Mouse (Mus musculus) macrophage (primary cell): ENCODE measurements around the gene Stard13. TPM values are rescaled to one million over a fixed set of nuclear protein-coding genes. Genes with fewer than 3 reads are reported as not detected.

Experiments
- H3K27ac ChIP-seq: fragments of 350-480 bp; formaldehyde crosslinking; 2 replicates; pipeline ENCODE4 v1.9.0; 2021
- H3K36me3 ChIP-seq: fragments of 350-480 bp; formaldehyde crosslinking; 2 replicates; pipeline ENCODE4 v1.9.0; 2021; ENCODE audit errors: inconsistent target
- H3K4me3 ChIP-seq: fragments of 350-480 bp; formaldehyde crosslinking; 2 replicates; pipeline ENCODE4 v1.9.0; 2021; ENCODE audit errors: inconsistent target
- H3K79me2 ChIP-seq: fragments of 350-480 bp; formaldehyde crosslinking; 2 replicates; pipeline ENCODE4 v1.9.0; 2021; ENCODE audit errors: inconsistent target
- WGBS: methylation state at CpG from one replicate; pipeline ENCODE4 v1.1.7; 2026; ENCODE audit warnings: inconsistent platforms; ENCODE audit not compliant: missing documents; 5-methylcytosine and 5-hydroxymethylcytosine counted together
- polyA plus RNA-seq: library from polyadenylated mRNA; stranded (reverse); fragments of 250-400 nt; gene quantifications from 3 replicates; pipeline ENCODE4 v1.2.4, GENCODE M21; 2018; ENCODE audit warnings: inconsistent platforms
- total RNA-seq, 78 experiments: library from RNA; depleted of rRNA; stranded (reverse); fragments of 250-400 nt; gene quantifications; 1 replicate in 9 of 78; 2 replicates in 24 of 78; 3 replicates in 43 of 78; 4 replicates in 2 of 78; pipeline ENCODE4 v1.2.4; 2018; ENCODE audit warnings: inconsistent platforms in 56 of 78

The Stard13 gene
- 1 to 10 TPM in 8 of 26 experiments, under 1 TPM in 9, not detected in 9; 0.23 to 5.1 (median 0.86) TPM for total RNA-seq (2018; cell fraction: chromatin; rRNA removed)
- under 1 TPM in 22 of 26 experiments, not detected in 4; 0.03 to 0.25 (median 0.08) TPM for total RNA-seq (2018; cell fraction: cytosol; rRNA removed)
- total RNA-seq (2018; cell fraction: nucleus; rRNA removed), result 1 to 10 TPM in 3 of 26 experiments, under 1 TPM in 13, not detected in 10; 0.06 to 1.6 (median 0.36) TPM
- polyA plus RNA-seq, result 0.04 to 0.06 TPM (median 0.04 TPM) in 3 replicates

GRCm38 (mm10) chr5:151233400-151234031, at the start of gene Stard13:
Stard13 (minus strand) TSS chr5:151233836.
- Histone ChIP-seq H3K36me3 (no peaks in the 10 kb centered on the region), H3K4me3 (no peak within 1 kb of the TSS), H3K27ac (no peak within 1 kb of the TSS), H3K79me2 (no peaks in the 10 kb centered on the region)
- WGBS, result 2% methylated on average over 49 of the region's 49 CpGs

- H3K27ac ChIP-seq, result no peak overlapping the region
- no peak overlapping the region for H3K4me3 ChIP-seq
- no peaks in the 10 kb centered on the region for H3K36me3 ChIP-seq
- 93% methylated on average over 7 of the region's 7 CpGs for WGBS
- H3K79me2 ChIP-seq, result no peaks in the 10 kb centered on the region
Observed at GRCm38 (mm10) chr5:151279531-151279930, 45.9 kb upstream of the Stard13 start.

GRCm38 (mm10) chr5:151277927-151278326, 44.3 kb upstream of the Stard13 start:
- Histone ChIP-seq H3K36me3 (no peaks in the 10 kb centered on the region), H3K79me2 (no peaks in the 10 kb centered on the region), H3K27ac (no peak overlapping the region), H3K4me3 (no peak overlapping the region)
- WGBS, result 93% methylated on average over 6 of the region's 6 CpGs

GRCm38 (mm10) chr5:151275986-151276385, 42.4 kb upstream of the Stard13 start:
- Histone ChIP-seq H3K36me3 (no peaks in the 10 kb centered on the region), H3K27ac (no peak overlapping the region), H3K79me2 (no peaks in the 10 kb centered on the region), H3K4me3 (no peak overlapping the region)
- WGBS, result 93% methylated on average over 2 of the region's 2 CpGs

- no peak overlapping the region for H3K27ac ChIP-seq
- H3K36me3 ChIP-seq, result no peaks in the 10 kb centered on the region
- H3K79me2 ChIP-seq, result no peaks in the 10 kb centered on the region
- WGBS, result 71% methylated on average over 6 of the region's 6 CpGs
- H3K4me3 ChIP-seq, result no peak overlapping the region
Observed at GRCm38 (mm10) chr5:151274265-151274664, 40.6 kb upstream of the Stard13 start.

- H3K79me2 ChIP-seq, result no peaks in the 10 kb centered on the region
- no peaks in the 10 kb centered on the region for H3K36me3 ChIP-seq
- 88% methylated on average over 5 of the region's 5 CpGs for WGBS
- H3K27ac ChIP-seq, result no peak overlapping the region
- no peak overlapping the region for H3K4me3 ChIP-seq
Observed at GRCm38 (mm10) chr5:151270815-151271214, 37.2 kb upstream of the Stard13 start.

GRCm38 (mm10) chr5:151266896-151267634, 33.4 kb upstream of the Stard13 start:
- H3K4me3 ChIP-seq, result no peak overlapping the region
- H3K79me2 ChIP-seq, result no peaks in the 10 kb centered on the region
- H3K36me3 ChIP-seq, result no peaks in the 10 kb centered on the region
- no peak overlapping the region for H3K27ac ChIP-seq
- 91% methylated on average over 14 of the region's 14 CpGs for WGBS

GRCm38 (mm10) chr5:151261558-151261957, 27.9 kb upstream of the Stard13 start:
- no peak overlapping the region for H3K27ac ChIP-seq
- H3K36me3 ChIP-seq, result no peaks in the 10 kb centered on the region
- WGBS, result 82% methylated on average over 2 of the region's 2 CpGs
- no peak overlapping the region for H3K4me3 ChIP-seq
- no peaks in the 10 kb centered on the region for H3K79me2 ChIP-seq

GRCm38 (mm10) chr5:151252213-151252612, 18.6 kb upstream of the Stard13 start:
- Histone ChIP-seq H3K79me2 (no peaks in the 10 kb centered on the region), H3K36me3 (no peaks in the 10 kb centered on the region), H3K4me3 (no peak overlapping the region), H3K27ac (no peak overlapping the region)
- 100% methylated on average over 8 of the region's 8 CpGs for WGBS

GRCm38 (mm10) chr5:151251656-151252055, 18.0 kb upstream of the Stard13 start:
- WGBS, result 95% methylated on average over 8 of the region's 8 CpGs
- Histone ChIP-seq H3K27ac (no peak overlapping the region), H3K79me2 (no peaks in the 10 kb centered on the region), H3K36me3 (no peaks in the 10 kb centered on the region), H3K4me3 (no peak overlapping the region)

- Histone ChIP-seq H3K27ac (no peak overlapping the region), H3K79me2 (no peaks in the 10 kb centered on the region), H3K4me3 (no peak overlapping the region), H3K36me3 (no peaks in the 10 kb centered on the region)
- WGBS, result 78% methylated on average over 8 of the region's 10 CpGs
Observed at GRCm38 (mm10) chr5:151248671-151249620, 15.3 kb upstream of the Stard13 start.

GRCm38 (mm10) chr5:151248084-151248483, 14.4 kb upstream of the Stard13 start:
- no peaks in the 10 kb centered on the region for H3K36me3 ChIP-seq
- no peak overlapping the region for H3K4me3 ChIP-seq
- 66% methylated on average over 2 of the region's 2 CpGs for WGBS
- no peak overlapping the region for H3K27ac ChIP-seq
- H3K79me2 ChIP-seq, result no peaks in the 10 kb centered on the region

- H3K79me2 ChIP-seq, result no peaks in the 10 kb centered on the region
- 22% methylated on average over 11 of the region's 11 CpGs for WGBS
- H3K27ac ChIP-seq, result no peak overlapping the region
- H3K4me3 ChIP-seq, result no peak overlapping the region
- no peaks in the 10 kb centered on the region for H3K36me3 ChIP-seq
Observed at GRCm38 (mm10) chr5:151247115-151247875, 13.7 kb upstream of the Stard13 start.

- WGBS, result 77% methylated on average over 2 of the region's 2 CpGs
- H3K27ac ChIP-seq, result no peak overlapping the region
- no peaks in the 10 kb centered on the region for H3K36me3 ChIP-seq
- H3K79me2 ChIP-seq, result no peaks in the 10 kb centered on the region
- H3K4me3 ChIP-seq, result no peak overlapping the region
Observed at GRCm38 (mm10) chr5:151246287-151246686, 12.7 kb upstream of the Stard13 start.
